Mouse (Mus musculus): ENCODE measurements around the gene Gramd4.
"Not testable (repeated sequence)": the region's sequence is repeated elsewhere in the genome, so short reads cannot be mapped to it uniquely, and the experiment has no call there.

Gramd4 gene

GRCm38 (mm10) chr15:86119186-86119585 is 61.7 kb downstream of the Gramd4 start:
- DNase-seq, result no peak

- peak; percentile 73 to 82 for DNase-seq
Measured at GRCm38 (mm10) chr15:86122261-86122949, 64.9 kb downstream of the Gramd4 start.

DNA sequence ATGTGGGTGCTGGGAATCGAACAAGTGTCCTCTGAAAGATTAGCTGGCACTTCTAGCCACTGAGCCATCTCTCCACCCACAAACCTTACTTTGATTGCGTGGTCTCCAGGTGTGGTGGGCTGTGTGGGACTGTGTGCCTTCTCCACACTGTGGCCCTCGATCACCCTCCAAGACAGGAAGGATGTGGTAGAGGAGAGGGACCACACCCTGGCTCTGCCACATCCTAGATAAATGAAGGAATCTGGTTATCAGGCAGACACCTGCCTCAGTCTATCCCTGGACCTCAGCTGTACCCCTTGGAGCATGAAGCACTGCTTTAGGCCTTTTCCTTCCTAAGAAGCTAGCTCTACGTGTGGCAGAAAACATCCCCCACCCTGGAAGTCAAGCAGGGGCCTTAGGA is 65.9 kb downstream of the Gramd4 start:
- DNase-seq, result no peak

GRCm38 (mm10) chr15:86124359-86124758 is 66.9 kb downstream of the Gramd4 start:
- peak; percentile 85 to 90 for DNase-seq

GRCm38 (mm10) chr15:86129036-86129435 is 71.5 kb downstream of the Gramd4 start:
- no peak for DNase-seq

DNA sequence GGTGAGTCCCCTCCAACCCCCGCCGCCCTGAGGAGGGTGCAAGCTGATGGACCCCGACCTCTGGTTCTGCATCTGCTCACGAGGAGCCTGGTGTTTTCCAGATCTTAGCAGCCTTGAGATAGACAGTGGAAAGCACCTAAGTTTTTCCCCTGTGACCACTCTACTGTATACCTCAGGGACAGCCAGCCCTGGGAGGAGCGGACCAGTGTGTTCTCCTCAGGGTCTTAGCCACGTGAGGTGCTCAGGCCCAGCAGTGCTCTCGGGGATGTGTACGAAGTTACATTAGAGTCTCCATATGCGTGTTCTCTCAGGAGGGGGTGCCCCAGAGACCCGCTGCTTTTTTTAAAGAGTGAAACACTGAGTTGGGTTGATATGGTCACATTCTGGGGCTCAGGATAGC is 73.2 kb downstream of the Gramd4 start:
- DNase-seq, result no peak

DNA sequence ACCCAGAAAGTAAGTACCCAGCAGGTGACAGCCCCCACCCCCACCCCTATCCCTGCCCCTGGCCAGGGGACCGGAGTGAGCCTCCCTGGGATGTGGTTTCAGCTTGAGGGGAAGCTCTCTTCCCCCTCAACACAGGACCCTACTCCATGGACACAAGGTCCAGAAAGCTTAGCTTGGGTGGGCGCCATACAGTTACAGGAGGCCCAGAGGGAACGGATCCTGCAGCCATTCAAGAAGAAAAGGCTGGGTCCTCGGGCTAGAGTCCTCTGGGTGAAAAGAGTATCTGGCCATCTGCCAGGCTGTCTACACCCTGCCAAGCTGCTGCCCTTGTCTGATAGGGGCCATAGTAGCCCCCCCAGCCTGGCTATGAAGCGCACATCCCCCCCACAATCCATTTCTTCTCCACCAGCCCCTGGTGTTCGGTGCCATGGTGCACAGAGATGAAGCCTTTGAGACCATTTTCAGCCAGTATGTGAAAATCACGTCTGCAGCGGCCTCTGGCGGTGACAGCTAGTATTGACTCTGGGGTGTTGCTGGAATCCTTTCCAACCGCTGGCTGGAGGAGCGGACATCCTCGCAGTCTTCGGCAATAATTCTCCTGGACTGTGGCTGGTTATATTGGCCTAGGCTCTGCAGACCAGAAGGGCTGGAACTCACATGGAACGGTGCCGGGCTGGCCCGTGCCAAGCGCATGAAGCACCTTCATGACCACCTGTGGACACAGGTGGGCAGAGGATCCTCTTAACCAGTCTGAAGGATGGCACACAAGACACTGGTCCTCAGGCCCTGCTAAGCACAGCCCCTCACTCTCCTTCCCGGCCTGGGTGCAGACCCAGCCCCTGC is 77.7 kb downstream of the Gramd4 start:
- peak; percentile 86 to 90 for DNase-seq

DNA sequence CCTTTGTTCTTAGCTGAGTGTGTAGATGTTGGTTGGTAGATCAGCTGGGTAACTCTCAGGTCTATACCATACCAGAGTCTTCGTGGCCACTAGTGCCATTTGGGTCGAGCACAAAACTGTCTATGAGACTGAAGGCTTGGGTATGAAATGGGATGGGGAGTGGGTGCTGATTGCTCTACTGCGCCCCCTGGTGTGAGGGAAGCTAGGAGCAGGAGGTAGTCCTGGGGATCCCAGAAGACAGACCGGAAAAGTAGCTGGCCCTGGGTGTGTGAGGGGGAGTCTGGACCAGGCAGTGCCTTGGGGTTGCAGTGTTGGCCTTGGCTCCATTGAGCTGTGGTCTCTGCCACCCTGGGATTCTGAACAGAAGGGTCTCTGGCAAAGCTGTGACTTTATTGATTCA is 80.1 kb downstream of the Gramd4 start:
- DNase-seq, result peak in 1 of 2 experiments; percentile 43

- peak; percentile 65 to 73 for DNase-seq
Measured at GRCm38 (mm10) chr15:86140323-86140722, 82.8 kb downstream of the Gramd4 start.

- no peak for DNase-seq
Measured at GRCm38 (mm10) chr15:86144577-86144976, 87.1 kb downstream of the Gramd4 start.

DNA sequence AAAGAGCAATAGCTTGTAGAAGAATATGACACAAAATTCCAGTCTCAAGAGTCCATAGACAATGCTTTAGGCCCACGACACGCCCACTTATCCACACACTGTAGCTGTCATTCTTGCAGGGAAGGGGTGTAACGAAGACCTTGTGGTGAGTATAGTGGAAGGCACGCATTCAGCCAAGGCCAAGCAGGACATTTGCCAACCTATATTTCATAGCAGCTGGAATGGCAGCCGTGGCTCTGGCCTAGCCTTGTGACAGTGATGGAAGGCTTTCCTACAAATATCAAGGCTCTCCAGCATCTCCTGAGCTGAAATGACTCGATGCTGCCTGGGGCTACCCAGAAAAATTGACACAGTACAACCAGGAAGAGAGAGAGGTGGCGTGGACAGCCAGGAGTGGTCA is 87.6 kb downstream of the Gramd4 start:
- no peak for DNase-seq

GRCm38 (mm10) chr15:86146922-86147321 is 89.4 kb downstream of the Gramd4 start:
- no peak for DNase-seq

- no peak for DNase-seq
Measured at GRCm38 (mm10) chr15:86150593-86150992, 93.1 kb downstream of the Gramd4 start.

GRCm38 (mm10) chr15:86153481-86153960 is 96.0 kb downstream of the Gramd4 start:
- DNase-seq, result no peak

DNA sequence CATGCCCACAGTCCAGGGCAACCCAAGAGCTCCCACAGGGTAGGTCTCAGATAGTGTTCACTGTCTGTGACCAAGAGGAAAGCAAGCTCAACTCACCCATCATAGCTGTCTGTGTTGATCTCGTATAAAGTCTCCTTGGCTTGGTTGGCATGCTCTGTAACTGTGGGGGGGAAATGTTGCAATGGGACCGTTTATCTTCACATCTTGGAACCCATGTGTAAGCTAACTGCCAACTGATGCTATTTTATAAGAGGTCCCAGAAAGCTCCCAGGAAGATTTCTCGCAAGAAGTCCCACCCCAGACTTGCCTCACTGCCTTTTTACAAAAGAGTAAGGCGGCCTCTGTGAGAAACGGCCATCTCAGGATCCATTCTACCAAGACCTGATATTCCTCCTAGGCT is 99.0 kb downstream of the Gramd4 start:
- DNase-seq, result no peak

DNA sequence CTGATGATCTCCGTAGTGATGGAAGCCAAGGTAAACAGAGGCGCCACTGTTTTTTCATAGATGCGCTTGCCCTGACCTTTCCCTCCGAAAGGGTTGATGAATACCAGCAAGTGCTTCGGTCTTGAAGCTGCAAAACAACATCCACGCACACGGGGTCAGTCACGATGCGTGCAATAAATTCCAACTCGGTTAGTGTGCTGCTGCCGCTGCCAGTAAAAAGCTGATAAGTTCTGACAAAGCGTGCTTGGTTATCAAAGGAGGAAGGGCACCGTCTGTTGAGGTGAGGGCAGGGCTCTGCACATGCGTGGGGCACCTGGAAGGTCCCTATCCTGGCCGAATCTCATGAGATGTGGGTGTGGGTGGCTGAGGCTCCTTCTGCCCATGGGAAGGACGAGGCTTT is 101.6 kb downstream of the Gramd4 start:
- DNase-seq, result no peak

GRCm38 (mm10) chr15:86159719-86160118 is 102.2 kb downstream of the Gramd4 start:
- no peak for DNase-seq

- DNase-seq, result no peak
Measured at GRCm38 (mm10) chr15:86160906-86161305, 103.4 kb downstream of the Gramd4 start.

GRCm38 (mm10) chr15:86161800-86162199 is 104.3 kb downstream of the Gramd4 start:
- not testable (repeated sequence) for DNase-seq

DNA sequence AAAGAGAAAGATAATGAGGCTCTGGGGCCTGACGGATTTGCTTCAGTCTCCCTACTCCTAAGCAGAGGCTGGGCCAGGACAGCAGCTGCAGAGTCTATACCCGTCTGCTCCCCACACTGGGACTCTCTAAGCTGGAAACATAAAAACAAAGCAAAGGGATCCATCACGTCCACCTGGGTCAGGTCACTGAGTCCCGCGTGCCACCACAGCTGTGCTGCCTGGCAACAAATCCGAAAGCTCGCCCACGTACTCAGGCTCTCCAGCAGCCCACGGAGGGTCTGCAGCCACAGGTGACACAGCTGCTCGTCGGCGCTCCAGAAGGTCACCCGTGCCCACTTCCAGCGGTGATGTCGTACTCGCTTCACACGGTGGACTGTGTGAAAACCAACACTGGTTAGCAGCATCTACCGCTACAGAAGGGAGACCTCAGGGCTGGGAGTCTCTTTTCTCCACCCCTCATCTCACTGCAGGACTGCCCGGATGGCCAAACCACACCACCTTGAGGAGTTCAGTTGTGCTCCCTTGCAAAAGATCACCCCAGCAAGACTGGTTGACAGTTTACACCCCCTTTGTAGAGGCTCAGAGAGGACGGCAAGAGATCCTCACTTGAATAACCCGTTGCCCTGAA is 107.3 kb downstream of the Gramd4 start:
- no peak for DNase-seq

- no peak for DNase-seq
Measured at GRCm38 (mm10) chr15:86165811-86166590, 108.5 kb downstream of the Gramd4 start.

GRCm38 (mm10) chr15:86167032-86167655 is 109.6 kb downstream of the Gramd4 start:
- DNase-seq, result peak; percentile 76 to 80
